Mouse (Mus musculus): ENCODE data around the gene Tbc1d1. TPM values are rescaled to one million over a fixed set of nuclear protein-coding genes. Genes with fewer than 3 reads are reported as not detected.

The Tbc1d1 gene
- polyA plus RNA-seq, 1 experiment from 2014 or later, result 39.9 TPM

DNA sequence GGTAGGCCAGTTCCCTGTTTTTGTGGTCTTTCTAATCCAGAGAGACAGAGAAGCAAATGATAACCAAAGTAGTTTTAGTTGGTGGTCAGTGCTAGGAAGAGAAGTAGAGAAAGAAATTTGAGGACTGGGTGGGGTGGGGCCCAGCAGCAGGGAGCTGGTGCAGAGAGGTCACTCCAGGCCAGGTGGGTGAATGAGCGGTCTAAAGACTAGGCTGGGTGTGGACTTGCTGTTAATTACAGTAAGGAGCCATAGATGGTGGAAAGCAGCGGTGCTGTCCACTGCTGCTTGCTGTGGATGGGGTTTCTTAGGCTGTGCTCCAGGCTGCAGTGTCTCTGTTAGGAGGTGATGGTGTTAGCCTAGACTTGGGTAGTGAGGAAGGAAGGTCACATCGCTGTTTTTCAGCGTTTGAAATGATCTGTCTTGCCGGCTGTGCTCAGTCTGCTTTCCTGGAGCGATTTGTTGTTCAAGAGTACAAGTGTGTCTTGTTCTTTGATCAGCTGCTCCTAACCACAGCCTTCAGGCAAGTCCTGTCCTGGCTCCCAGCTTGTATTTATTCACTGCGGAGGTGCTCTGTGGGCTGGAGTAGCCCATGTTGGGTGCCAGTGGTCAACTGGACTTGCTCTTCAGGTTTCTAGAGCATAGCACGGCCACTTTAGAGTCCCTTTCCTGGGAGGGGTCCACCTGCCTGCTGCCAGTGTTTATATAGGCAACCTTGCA lies 78.3 kb downstream of the Tbc1d1 start:
- WGBS, result 57% methylated on average over 8 of the region's 8 CpGs
- peak overlapping the region; percentile 24; the same call in 1 of the 2 replicates for H3K27ac ChIP-seq (ENCODE audit: low read depth, low read length)

DNA sequence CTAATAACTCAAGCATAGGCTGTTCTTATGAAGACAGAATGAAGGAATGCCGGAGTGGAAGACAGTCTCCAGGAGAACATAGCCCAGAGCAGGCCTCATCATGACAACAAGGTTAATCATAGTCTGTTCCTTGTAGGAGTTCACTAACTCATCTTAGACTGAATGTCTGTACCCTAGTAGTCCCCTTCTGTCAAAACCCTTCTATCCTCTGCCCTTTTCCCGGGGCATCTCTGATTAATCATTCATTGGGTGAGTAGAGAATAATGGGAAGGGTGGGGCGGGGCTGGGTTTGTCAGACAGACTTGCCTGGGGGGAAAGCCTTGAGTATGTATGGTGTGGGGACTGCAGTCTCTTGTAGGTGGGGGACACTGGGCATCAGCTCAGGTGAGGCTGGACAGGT lies 79.1 kb downstream of the Tbc1d1 start:
- no peak overlapping the region for H3K9ac ChIP-seq (ENCODE audit: low read depth, low read length)
- H3K27me3 ChIP-seq (ENCODE audit: control insufficient read depth, insufficient read depth, low read length), result no peaks in the 10 kb centered on the region
- H3K4me3 ChIP-seq (ENCODE audit: low read length), result no peak overlapping the region
- 74% methylated on average over 3 of the region's 3 CpGs for WGBS
- H3K27ac ChIP-seq (ENCODE audit: low read depth, low read length), result no peak overlapping the region
- H3K36me3 ChIP-seq (ENCODE audit: control insufficient read depth, insufficient read depth, low read length), result no peaks in the 10 kb centered on the region
- H3K4me1 ChIP-seq (ENCODE audit: control insufficient read depth, insufficient read depth, low read length), result peaks cover 31% of the 10 kb centered on the region
- H3K9me3 ChIP-seq (ENCODE audit: control insufficient read depth, low read length), result no peaks in the 10 kb centered on the region
- no peak overlapping the region for H3K4me2 ChIP-seq (replicated peaks; ENCODE audit: low read depth, low read length)
- ATAC-seq (ENCODE audit: low FRiP score, low TSS enrichment), result no peak

More for the DNA sequence above, 78.3 kb downstream of the Tbc1d1 start:
- Histone ChIP-seq H3K4me2 (replicated peaks; ENCODE audit: low read depth, low read length) (no peak overlapping the region), H3K4me3 (ENCODE audit: low read length) (no peak overlapping the region), H3K9me3 (ENCODE audit: control insufficient read depth, low read length) (no peaks in the 10 kb centered on the region), H3K9ac (ENCODE audit: low read depth, low read length) (0 out of 2 replicates have a peak overlapping the region, but pooled peaks have one; percentile 18), H3K4me1 (ENCODE audit: control insufficient read depth, insufficient read depth, low read length) (peaks cover 34% of the 10 kb centered on the region), H3K27me3 (ENCODE audit: control insufficient read depth, insufficient read depth, low read length) (no peaks in the 10 kb centered on the region), H3K36me3 (ENCODE audit: control insufficient read depth, insufficient read depth, low read length) (no peaks in the 10 kb centered on the region)
- ATAC-seq (ENCODE audit: low FRiP score, low TSS enrichment), result no peak

DNA sequence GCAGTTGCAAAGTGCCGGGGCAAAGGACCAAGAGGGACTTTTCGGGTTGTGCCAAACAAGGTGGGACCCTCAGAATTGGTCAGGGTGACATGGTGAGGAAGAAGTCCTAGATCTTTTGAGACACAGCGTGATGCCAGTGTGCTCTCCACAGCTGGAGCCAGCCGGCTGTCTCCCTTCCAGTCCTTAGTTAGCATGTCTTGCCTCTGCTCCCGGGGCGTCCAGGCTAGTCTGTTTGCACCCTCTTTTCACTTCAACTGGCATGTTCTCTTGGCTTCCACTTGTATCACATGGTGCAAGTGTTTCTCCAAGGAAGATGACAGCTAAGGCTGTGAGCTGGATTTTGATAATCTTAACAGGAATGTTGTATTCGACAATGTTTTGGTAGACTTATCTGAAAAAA lies 80.5 kb downstream of the Tbc1d1 start:
- Histone ChIP-seq H3K4me1 (ENCODE audit: control insufficient read depth, insufficient read depth, low read length) (peaks cover 33% of the 10 kb centered on the region), H3K27me3 (ENCODE audit: control insufficient read depth, insufficient read depth, low read length) (no peaks in the 10 kb centered on the region), H3K9me3 (ENCODE audit: control insufficient read depth, low read length) (no peaks in the 10 kb centered on the region), H3K4me3 (ENCODE audit: low read length) (no peak overlapping the region), H3K36me3 (ENCODE audit: control insufficient read depth, insufficient read depth, low read length) (no peaks in the 10 kb centered on the region), H3K9ac (ENCODE audit: low read depth, low read length) (no peak overlapping the region), H3K4me2 (replicated peaks; ENCODE audit: low read depth, low read length) (no peak overlapping the region), H3K27ac (ENCODE audit: low read depth, low read length) (no peak overlapping the region)
- ATAC-seq (ENCODE audit: low FRiP score, low TSS enrichment), result no peak
- 70% methylated on average over 7 of the region's 7 CpGs for WGBS

DNA sequence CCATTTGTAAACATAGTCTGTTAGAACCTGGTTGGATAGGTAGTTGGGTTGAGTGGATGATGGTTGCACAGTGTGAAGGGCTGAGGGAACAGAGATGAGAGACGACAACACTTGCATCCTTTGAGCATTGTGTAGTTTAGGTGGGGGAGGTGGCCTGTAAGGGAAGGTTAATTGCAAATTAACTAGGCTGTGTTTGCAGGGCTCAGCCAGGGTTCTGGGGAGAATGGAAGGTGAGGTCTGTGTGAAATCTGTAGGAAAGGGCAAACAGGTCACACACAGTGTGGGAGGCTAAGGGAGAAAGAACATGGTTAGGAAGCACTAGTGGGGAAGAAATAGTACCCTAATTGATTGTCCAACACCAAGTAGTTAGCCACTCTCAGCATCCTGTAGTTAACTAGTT lies 81.2 kb downstream of the Tbc1d1 start:
- H3K9me3 ChIP-seq (ENCODE audit: control insufficient read depth, low read length), result no peaks in the 10 kb centered on the region
- no peaks in the 10 kb centered on the region for H3K36me3 ChIP-seq (ENCODE audit: control insufficient read depth, insufficient read depth, low read length)
- H3K9ac ChIP-seq (ENCODE audit: low read depth, low read length), result no peak overlapping the region
- H3K27ac ChIP-seq (ENCODE audit: low read depth, low read length), result no peak overlapping the region
- no peak overlapping the region for H3K4me2 ChIP-seq (replicated peaks; ENCODE audit: low read depth, low read length)
- no peak for ATAC-seq (ENCODE audit: low FRiP score, low TSS enrichment)
- 27% methylated on average over 1 of the region's 1 CpGs for WGBS
- H3K4me3 ChIP-seq (ENCODE audit: low read length), result no peak overlapping the region
- peaks cover 31% of the 10 kb centered on the region; the same call in 1 of the 2 replicates for H3K4me1 ChIP-seq (ENCODE audit: control insufficient read depth, insufficient read depth, low read length)
- H3K27me3 ChIP-seq (ENCODE audit: control insufficient read depth, insufficient read depth, low read length), result no peaks in the 10 kb centered on the region

DNA sequence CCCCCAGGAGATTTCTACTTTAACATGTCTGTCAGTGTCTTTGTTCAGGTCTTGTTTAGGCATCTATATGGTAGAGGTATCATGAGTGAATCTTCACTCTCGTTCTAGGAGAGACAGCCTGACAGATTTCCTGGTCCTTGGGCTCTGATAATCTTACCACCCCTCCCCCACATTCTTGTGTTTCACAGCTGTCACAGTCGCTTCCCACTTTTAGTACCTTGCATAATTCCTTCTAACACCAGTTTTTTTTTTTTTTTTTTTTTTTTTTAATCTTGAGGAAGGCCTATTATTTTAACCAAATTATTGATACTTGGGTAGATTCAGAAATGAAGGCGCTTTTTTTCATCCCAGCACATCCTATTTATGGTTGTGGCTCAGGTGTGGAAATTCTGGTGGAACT lies 81.6 kb downstream of the Tbc1d1 start:
- no peaks in the 10 kb centered on the region for H3K9me3 ChIP-seq (ENCODE audit: control insufficient read depth, low read length)
- no peaks in the 10 kb centered on the region for H3K27me3 ChIP-seq (ENCODE audit: control insufficient read depth, insufficient read depth, low read length)
- H3K27ac ChIP-seq (ENCODE audit: low read depth, low read length), result no peak overlapping the region
- 45% methylated on average over 3 of the region's 3 CpGs for whole genome bisulfite sequencing
- no peaks in the 10 kb centered on the region for H3K36me3 ChIP-seq (ENCODE audit: control insufficient read depth, insufficient read depth, low read length)
- no peak overlapping the region for H3K4me3 ChIP-seq (ENCODE audit: low read length)
- ATAC-seq (ENCODE audit: low FRiP score, low TSS enrichment), result no peak
- no peak overlapping the region for H3K4me2 ChIP-seq (replicated peaks; ENCODE audit: low read depth, low read length)
- peaks cover 35% of the 10 kb centered on the region; the same call in 1 of the 2 replicates for H3K4me1 ChIP-seq (ENCODE audit: control insufficient read depth, insufficient read depth, low read length)
- H3K9ac ChIP-seq (ENCODE audit: low read depth, low read length), result no peak overlapping the region

DNA sequence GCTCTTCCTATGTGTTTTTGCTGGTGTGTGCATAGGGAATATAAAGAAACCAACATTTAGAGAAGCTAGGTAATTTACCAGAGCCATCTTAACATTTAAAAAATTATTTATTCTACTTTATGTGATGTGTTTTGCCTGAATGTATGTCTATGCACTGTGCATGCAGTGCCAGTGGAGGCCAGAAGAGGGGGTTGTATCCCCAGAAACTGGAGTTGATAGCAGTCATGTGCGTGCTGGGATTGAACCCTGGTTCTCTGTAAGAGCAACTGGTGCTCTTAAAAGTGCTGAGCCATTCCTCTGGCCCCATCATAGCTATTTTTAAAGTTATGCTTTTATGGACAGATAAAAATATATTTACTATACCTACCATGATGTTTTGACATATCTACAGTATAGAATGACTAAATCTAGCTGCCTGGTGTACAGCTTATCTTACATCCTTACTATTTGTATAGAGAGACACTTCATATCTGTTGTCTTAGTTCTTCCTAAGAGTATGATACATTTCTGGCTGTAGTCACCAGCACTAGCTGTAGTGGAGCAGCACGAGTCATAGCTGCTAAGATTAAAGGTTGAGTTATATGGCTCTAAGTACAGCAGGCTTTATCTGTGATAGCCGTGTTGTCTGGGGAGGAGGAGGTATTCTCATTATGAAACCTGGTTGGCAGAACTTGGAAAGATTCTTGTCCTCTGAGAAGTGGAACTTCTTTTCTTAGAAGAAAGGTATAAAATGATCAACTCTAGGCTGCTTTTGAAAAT lies 83.0 kb downstream of the Tbc1d1 start:
- no peaks in the 10 kb centered on the region for H3K36me3 ChIP-seq (ENCODE audit: control insufficient read depth, insufficient read depth, low read length)
- H3K9ac ChIP-seq (ENCODE audit: low read depth, low read length), result no peak overlapping the region
- H3K27me3 ChIP-seq (ENCODE audit: control insufficient read depth, insufficient read depth, low read length), result no peaks in the 10 kb centered on the region
- 84% methylated on average over 3 of the region's 3 CpGs for WGBS
- no peak overlapping the region for H3K27ac ChIP-seq (ENCODE audit: low read depth, low read length)
- H3K4me1 ChIP-seq (ENCODE audit: control insufficient read depth, insufficient read depth, low read length), result peaks cover 46% of the 10 kb centered on the region
- no peak for ATAC-seq (ENCODE audit: low FRiP score, low TSS enrichment)
- H3K4me3 ChIP-seq (ENCODE audit: low read length), result no peak overlapping the region
- no peaks in the 10 kb centered on the region for H3K9me3 ChIP-seq (ENCODE audit: control insufficient read depth, low read length)
- no peak overlapping the region for H3K4me2 ChIP-seq (replicated peaks; ENCODE audit: low read depth, low read length)

DNA sequence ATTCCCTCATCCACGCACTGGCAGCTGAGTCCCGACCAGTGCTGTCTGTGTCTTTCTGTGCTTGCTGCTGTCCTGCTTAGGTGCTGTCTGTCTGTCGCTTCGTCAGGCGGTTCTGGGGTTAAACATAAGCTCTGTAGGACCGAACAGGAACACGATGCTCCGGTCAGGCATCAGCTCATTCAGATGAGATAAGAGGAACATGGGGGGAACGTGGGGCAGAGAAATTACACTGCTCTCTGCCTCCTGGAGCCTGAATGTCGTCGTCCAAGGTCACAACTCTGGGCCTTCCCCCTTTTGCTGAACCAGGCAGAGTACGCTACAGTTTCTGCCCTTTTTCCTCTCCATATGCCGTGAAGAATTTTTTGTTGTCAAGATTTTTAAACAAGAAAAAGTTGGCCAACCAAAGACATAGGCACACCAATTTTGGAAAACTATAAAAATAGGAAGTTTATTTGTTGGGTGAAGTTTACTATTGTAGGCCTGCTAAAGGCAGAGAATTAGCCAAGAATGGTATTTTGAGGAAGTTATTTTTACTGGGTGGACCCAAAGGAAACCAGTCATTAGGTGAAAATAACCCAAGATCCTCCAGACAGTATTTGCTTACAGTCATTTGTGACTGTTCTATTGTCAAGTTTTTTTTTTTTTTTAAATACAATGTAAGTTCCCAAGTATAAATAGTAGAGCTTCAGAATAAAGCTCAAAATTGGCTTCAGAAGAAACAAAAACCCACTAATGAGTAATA lies 85.0 kb downstream of the Tbc1d1 start:
- Histone ChIP-seq H3K4me2 (replicated peaks; ENCODE audit: low read depth, low read length) (no peak overlapping the region), H3K4me1 (ENCODE audit: control insufficient read depth, insufficient read depth, low read length) (peaks cover 34% of the 10 kb centered on the region), H3K4me3 (ENCODE audit: low read length) (no peak overlapping the region), H3K27me3 (ENCODE audit: control insufficient read depth, insufficient read depth, low read length) (no peaks in the 10 kb centered on the region), H3K9ac (ENCODE audit: low read depth, low read length) (no peak overlapping the region), H3K27ac (ENCODE audit: low read depth, low read length) (no peak overlapping the region), H3K9me3 (ENCODE audit: control insufficient read depth, low read length) (no peaks in the 10 kb centered on the region), H3K36me3 (ENCODE audit: control insufficient read depth, insufficient read depth, low read length) (no peaks in the 10 kb centered on the region)
- no peak for ATAC-seq (ENCODE audit: low FRiP score, low TSS enrichment)
- 58% methylated on average over 13 of the region's 13 CpGs for WGBS

DNA sequence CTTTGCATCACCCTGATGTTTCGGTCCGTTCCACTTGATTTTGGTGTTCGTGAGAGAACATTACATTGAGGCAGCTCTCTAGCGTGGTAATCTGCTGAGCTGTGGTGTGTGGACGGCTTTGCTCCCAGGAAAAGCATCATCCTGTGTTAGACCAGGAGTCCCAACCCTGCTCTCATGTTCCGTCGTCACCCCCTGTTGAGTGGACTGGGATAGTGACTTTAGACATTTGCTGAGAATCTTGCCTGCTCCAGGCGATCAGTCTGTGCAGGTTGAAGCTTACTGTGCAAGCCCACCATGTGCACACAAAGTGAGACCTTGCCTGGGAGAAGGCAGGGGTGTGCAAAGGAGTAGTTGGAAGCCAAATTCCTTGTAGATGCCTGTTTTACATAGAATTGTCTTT lies 85.8 kb downstream of the Tbc1d1 start:
- Histone ChIP-seq H3K9me3 (ENCODE audit: control insufficient read depth, low read length) (no peaks in the 10 kb centered on the region), H3K27me3 (ENCODE audit: control insufficient read depth, insufficient read depth, low read length) (no peaks in the 10 kb centered on the region), H3K27ac (ENCODE audit: low read depth, low read length) (no peak overlapping the region; the same call in 1 of the 2 replicates), H3K4me1 (ENCODE audit: control insufficient read depth, insufficient read depth, low read length) (peaks cover 34% of the 10 kb centered on the region), H3K4me3 (ENCODE audit: low read length) (no peak overlapping the region), H3K9ac (ENCODE audit: low read depth, low read length) (no peak overlapping the region), H3K4me2 (replicated peaks; ENCODE audit: low read depth, low read length) (no peak overlapping the region), H3K36me3 (ENCODE audit: control insufficient read depth, insufficient read depth, low read length) (no peaks in the 10 kb centered on the region)
- 91% methylated on average over 8 of the region's 8 CpGs for WGBS
- ATAC-seq (ENCODE audit: low FRiP score, low TSS enrichment), result no peak
